ENCODE assay signal across 8 mouse cellular contexts in the genomic region with DNA sequence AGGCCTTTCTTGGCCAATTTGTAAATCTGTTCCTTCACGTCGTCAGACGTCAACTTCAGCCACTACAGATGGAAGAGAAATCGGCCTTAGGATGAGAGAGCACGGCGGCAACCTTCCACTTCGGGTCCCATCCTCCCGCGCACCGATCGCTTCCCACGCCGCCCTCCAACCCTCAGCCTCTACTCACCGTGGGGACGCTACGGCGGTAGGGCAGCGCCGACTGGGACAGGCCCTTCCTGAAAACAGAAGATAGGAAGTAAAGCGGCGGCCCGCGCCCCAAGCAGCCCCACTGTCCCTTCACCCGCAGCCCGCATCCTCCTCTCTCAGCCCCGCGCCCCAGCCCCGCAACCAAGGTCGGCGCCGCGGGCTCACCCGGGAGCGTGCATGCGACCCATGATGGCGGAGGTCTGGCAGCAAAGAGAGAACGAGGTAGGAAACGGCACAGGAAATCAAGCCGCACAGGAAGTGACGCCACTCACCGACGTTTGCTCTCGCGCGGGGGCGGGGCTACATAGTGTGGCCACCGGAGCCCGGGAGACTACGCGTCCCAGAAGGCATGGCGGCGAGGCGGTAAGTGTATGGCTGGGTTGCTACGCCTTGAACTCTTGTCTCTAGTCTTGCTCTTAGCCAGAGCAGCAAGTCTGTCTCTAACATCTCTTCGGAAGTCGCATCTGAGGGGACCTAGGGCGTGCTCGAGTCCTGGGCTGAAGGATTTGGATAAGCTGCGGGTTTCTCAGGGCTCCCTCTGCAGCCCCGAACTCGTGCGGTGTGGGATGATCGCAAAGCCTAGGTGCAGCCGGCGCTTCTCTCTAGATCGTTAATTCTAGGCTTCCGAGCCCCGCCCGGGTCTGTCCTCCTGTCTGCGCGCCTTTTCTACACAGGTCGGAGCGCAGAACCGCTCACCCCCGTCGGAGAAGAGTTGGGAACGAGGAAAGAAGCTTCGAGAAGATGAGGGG. TPM values are rescaled to one million over a fixed set of nuclear protein-coding genes. Genes with fewer than 3 reads are reported as not detected.
DNase-seq lines count a peak whose midpoint lies in the region; ATAC-seq and TF ChIP-seq lines count a peak whose summit lies in the region.

Rps13 (minus strand) TSS at position 483 of the 956 bp plus-strand sequence.

- no peaks in the 10 kb centered on the region for H3K9me3 ChIP-seq in erythroblast, embryonic 14.5 days (ENCODE audit: control insufficient read depth, low read length)
- no peaks in the 10 kb centered on the region for H3K9me3 ChIP-seq in heart, embryonic 12.5 days (replicated peaks)
- H3K9me3 ChIP-seq in kidney, postnatal 0 days (replicated peaks; ENCODE audit: low read length) = no peaks in the 10 kb centered on the region
- H3K9me3 ChIP-seq in liver, embryonic 11.5 days (ENCODE audit: control insufficient read depth, low read length) = no peaks in the 10 kb centered on the region
- no peaks in the 10 kb centered on the region for H3K9me3 ChIP-seq in stomach, embryonic 14.5 days (ENCODE audit: control insufficient read depth, low read depth, low read length)

- H3ac ChIP-seq in C2C12 (ENCODE audit: control insufficient read depth, insufficient read length, low read depth) = peak within 1 kb of the TSS; percentile 99

- peak; percentile 71 for TF ChIP-seq POLR2A in brain, embryonic 14.5 days (IDR thresholded peaks at IDR 0.05; ENCODE audit: borderline replicate concordance, extremely low read depth, insufficient read depth, insufficient read length, poor library complexity, severe bottlenecking)

- no peak for TF ChIP-seq CTCF in C2C12 (IDR thresholded peaks at IDR 0.05; ENCODE audit: control insufficient read depth, insufficient read depth, insufficient read length)
- TF ChIP-seq CTCF in brain, embryonic 14.5 days (IDR thresholded peaks at IDR 0.05; ENCODE audit: borderline replicate concordance, extremely low read depth, insufficient read depth, insufficient read length) = no peak
- no peak for TF ChIP-seq CTCF in kidney, postnatal 0 days (IDR thresholded peaks at IDR 0.05; ENCODE audit: low read depth)

- H3K79me3 ChIP-seq in C2C12 (ENCODE audit: low read depth) = peaks cover 31% of the 10 kb centered on the region

- peak within 1 kb of the TSS; percentile 83 for H3K27ac ChIP-seq in heart, embryonic 12.5 days (ENCODE audit: poor library complexity, severe bottlenecking)
- H3K27ac ChIP-seq in kidney, postnatal 0 days = peak within 1 kb of the TSS; percentile 85
- H3K27ac ChIP-seq in liver, embryonic 11.5 days (ENCODE audit: low read depth, low read length) = peak within 1 kb of the TSS; percentile 74
- peak within 1 kb of the TSS; percentile 78 for H3K27ac ChIP-seq in stomach, embryonic 14.5 days (ENCODE audit: low read length)

- H3K4me1 ChIP-seq in erythroblast, embryonic 14.5 days (ENCODE audit: control insufficient read depth) = peaks cover 37% of the 10 kb centered on the region
- peaks cover 12% of the 10 kb centered on the region for H3K4me1 ChIP-seq in heart, embryonic 12.5 days (replicated peaks)
- H3K4me1 ChIP-seq in kidney, postnatal 0 days (replicated peaks; ENCODE audit: insufficient read depth, low read length) = 0 out of 2 replicates have a peak, but pooled peaks cover 4% of the 10 kb centered on the region
- peaks cover 2% of the 10 kb centered on the region; the same call in 1 of the 2 replicates for H3K4me1 ChIP-seq in liver, embryonic 11.5 days (replicated peaks; ENCODE audit: control insufficient read depth, insufficient read depth, low read length)
- 0 out of 2 replicates have a peak, but pooled peaks cover 3% of the 10 kb centered on the region for H3K4me1 ChIP-seq in stomach, embryonic 14.5 days (ENCODE audit: control insufficient read depth, insufficient read depth, low read length)

- peak within 1 kb of the TSS; percentile 78 for H3K4me2 ChIP-seq in heart, embryonic 12.5 days
- peak within 1 kb of the TSS; percentile 85 for H3K4me2 ChIP-seq in kidney, postnatal 0 days (ENCODE audit: low read length)
- H3K4me2 ChIP-seq in liver, embryonic 11.5 days = peak within 1 kb of the TSS; percentile 84
- peak within 1 kb of the TSS; percentile 65 for H3K4me2 ChIP-seq in stomach, embryonic 14.5 days (replicated peaks; ENCODE audit: low read depth, low read length)

- peak; percentile 99 for ATAC-seq in heart, embryonic 12.5 days (ENCODE audit: insufficient number of reproducible peaks, low FRiP score)
- ATAC-seq in kidney, postnatal 0 days (replicated peaks; ENCODE audit: low FRiP score, low read depth) = peak; percentile 98
- peak; percentile 97 for ATAC-seq in liver, embryonic 11.5 days (replicated peaks; ENCODE audit: low FRiP score)
- ATAC-seq in stomach, embryonic 14.5 days (ENCODE audit: insufficient number of reproducible peaks, insufficient read depth, low FRiP score, low read depth) = peak; percentile 99

- no peaks in the 10 kb centered on the region for H3K27me3 ChIP-seq in C2C12 (ENCODE audit: control insufficient read depth, insufficient read depth, insufficient read length)
- H3K27me3 ChIP-seq in erythroblast, embryonic 14.5 days (ENCODE audit: control insufficient read depth) = no peaks in the 10 kb centered on the region
- no peaks in the 10 kb centered on the region for H3K27me3 ChIP-seq in heart, embryonic 12.5 days (replicated peaks)
- H3K27me3 ChIP-seq in kidney, postnatal 0 days (ENCODE audit: insufficient read depth, low read length) = no peaks in the 10 kb centered on the region
- no peaks in the 10 kb centered on the region for H3K27me3 ChIP-seq in liver, embryonic 11.5 days (replicated peaks; ENCODE audit: control insufficient read depth, insufficient read depth, low read length)
- no peaks in the 10 kb centered on the region for H3K27me3 ChIP-seq in stomach, embryonic 14.5 days (ENCODE audit: control insufficient read depth, insufficient read depth, low read length)

- peaks cover 51% of the 10 kb centered on the region for H3K36me3 ChIP-seq in C2C12 (ENCODE audit: control insufficient read depth, insufficient read depth)
- H3K36me3 ChIP-seq in erythroblast, embryonic 14.5 days (ENCODE audit: control insufficient read depth) = peaks cover 52% of the 10 kb centered on the region
- H3K36me3 ChIP-seq in heart, embryonic 12.5 days = peaks cover 36% of the 10 kb centered on the region
- peaks cover 28% of the 10 kb centered on the region for H3K36me3 ChIP-seq in kidney, postnatal 0 days (ENCODE audit: insufficient read depth, low read length)
- H3K36me3 ChIP-seq in liver, embryonic 11.5 days (ENCODE audit: control insufficient read depth, insufficient read depth, low read length) = peaks cover 25% of the 10 kb centered on the region
- H3K36me3 ChIP-seq in stomach, embryonic 14.5 days (ENCODE audit: control insufficient read depth, insufficient read depth, low read length) = peaks cover 29% of the 10 kb centered on the region

- peaks cover 51% of the 10 kb centered on the region for H3K79me2 ChIP-seq in C2C12 (ENCODE audit: control insufficient read depth, insufficient read depth)

- H3K9ac ChIP-seq in heart, embryonic 12.5 days = peak within 1 kb of the TSS; percentile 97
- peak within 1 kb of the TSS; percentile 96 for H3K9ac ChIP-seq in kidney, postnatal 0 days (ENCODE audit: low read depth, low read length)
- peak within 1 kb of the TSS; percentile 99 for H3K9ac ChIP-seq in liver, embryonic 11.5 days (ENCODE audit: low read depth, low read length)
- H3K9ac ChIP-seq in stomach, embryonic 14.5 days (replicated peaks; ENCODE audit: low read depth, low read length) = peak within 1 kb of the TSS; percentile 93

- peak within 1 kb of the TSS; percentile 71 for H3K4me3 ChIP-seq in C2C12 (ENCODE audit: insufficient read depth, poor library complexity, severe bottlenecking)
- H3K4me3 ChIP-seq in erythroblast, embryonic 14.5 days (replicated peaks) = peak within 1 kb of the TSS; percentile 87
- peak within 1 kb of the TSS; percentile 86 for H3K4me3 ChIP-seq in heart, embryonic 12.5 days
- H3K4me3 ChIP-seq in kidney, postnatal 0 days (replicated peaks; ENCODE audit: low read depth, low read length) = peak within 1 kb of the TSS; percentile 89
- peak within 1 kb of the TSS; percentile 90 for H3K4me3 ChIP-seq in liver, embryonic 11.5 days (ENCODE audit: low read depth, low read length)
- H3K4me3 ChIP-seq in stomach, embryonic 14.5 days (ENCODE audit: low read depth, low read length) = peak within 1 kb of the TSS; percentile 87

- DNase-seq in brain, embryonic 14.5 days (ENCODE audit: low read depth) = peak; percentile 98
- peak; percentile 98 for DNase-seq in kidney, postnatal 0 days (ENCODE audit: low spot score)
- peak; percentile 95 for DNase-seq in liver, embryonic 11.5 days (ENCODE audit: low spot score)
- peak; percentile 97 for DNase-seq in naive thymus-derived CD4-positive, alpha-beta T cell, adult 2 months (ENCODE audit: low read depth)

- under 1% methylated on average over 78 of the region's 78 CpGs for WGBS in heart, embryonic 12.5 days
- whole genome bisulfite sequencing in kidney, postnatal 0 days = under 1% methylated on average over 78 of the region's 78 CpGs
- 0% methylated on average over 78 of the region's 78 CpGs for WGBS in liver, embryonic 11.5 days
- under 1% methylated on average over 78 of the region's 78 CpGs for WGBS in stomach, embryonic 14.5 days

TF ChIP-seq in C2C12, 6 proteins besides CTCF, POLR2A, EP300 and RAD21:
- TF ChIP-seq MAX (IDR thresholded peaks at IDR 0.05) = peak; percentile 84
- TF ChIP-seq FOSL1 (IDR thresholded peaks at IDR 0.05; ENCODE audit: insufficient read depth, low read length, poor library complexity, severe bottlenecking) = no peak
- TF ChIP-seq MYOG (IDR thresholded peaks at IDR 0.05; ENCODE audit: control insufficient read depth, extremely low read depth, insufficient read length) = no peak
- no peak for TF ChIP-seq USF1 (IDR thresholded peaks at IDR 0.05; ENCODE audit: low read depth)
- no peak for TF ChIP-seq MYOD1 (IDR thresholded peaks at IDR 0.05; ENCODE audit: control insufficient read depth, insufficient read length, low read depth)
- no peak for TF ChIP-seq CEBPB (IDR thresholded peaks at IDR 0.05; ENCODE audit: low read depth)
TF ChIP-seq in C2C12: peak in this region for 1.

RNA-seq across cellular contexts. Expression of gene Rps13, which starts in this region (rescaled TPM):
- polyA plus RNA-seq in C2C12 (2012; fragmentation: generic; extraction: Trizol) = 1,930 TPM
- polyA plus RNA-seq in brain, embryonic 14.5 days (2012; rRNA removed) = 805 and 895 TPM in 2 replicates
- 423 and 489 TPM in 2 replicates for polyA plus RNA-seq in erythroblast, embryonic 14.5 days (2012)
- 574 and 581 TPM in 2 replicates for polyA plus RNA-seq in heart, embryonic 12.5 days (2016; fragmentation: Nextera tagmentation; extraction: Ambion mirVana)
- 741 and 816 TPM in 2 replicates for polyA plus RNA-seq in kidney, postnatal 0 days (2015; fragmentation: Nextera tagmentation; extraction: Ambion mirVana)
- 1,069 and 1,113 TPM in 2 replicates for polyA plus RNA-seq in liver, embryonic 11.5 days (2014; fragmentation: Nextera tagmentation; extraction: Ambion mirVana)
- polyA plus RNA-seq in stomach, embryonic 14.5 days (2014; fragmentation: Nextera tagmentation; extraction: Ambion mirVana) = 960 and 1,086 TPM in 2 replicates

Comparison
In these comparisons a context has a peak if more than half of its experiments do, and no peak if none do; other contexts are left out.
1. Peak in every context shown above with its lines: DNase-seq, ATAC-seq, H3K4me3 ChIP-seq and H3K27ac ChIP-seq.